Mouse (Mus musculus): ENCODE results near the gene Gm1113.

The Gm1113 gene

DNA sequence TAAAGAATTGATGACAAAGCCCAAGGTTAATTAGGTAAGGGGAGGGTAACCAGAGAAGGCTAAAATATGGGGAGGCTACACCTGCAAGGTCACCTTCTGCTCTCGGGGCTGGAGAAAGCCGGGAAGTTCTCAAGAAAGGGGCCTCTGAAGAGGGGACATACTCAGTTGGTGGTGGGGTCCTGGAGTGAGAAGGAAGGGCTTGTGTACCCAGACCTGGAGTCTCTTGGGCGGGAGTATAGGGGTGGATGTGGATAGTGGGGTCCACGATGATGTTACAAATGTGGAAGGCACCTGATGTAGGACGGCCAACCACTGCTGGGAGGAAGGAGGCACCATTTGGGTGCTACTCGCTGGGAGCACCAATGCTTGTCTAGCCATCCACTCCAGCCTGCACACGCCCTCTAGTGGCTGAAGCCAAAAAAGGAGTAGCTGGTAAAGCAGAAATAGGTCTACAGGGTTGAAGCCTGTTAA, 5.9 kb upstream of the Gm1113 start:
- DNase-seq, result peak; percentile 75

DNA sequence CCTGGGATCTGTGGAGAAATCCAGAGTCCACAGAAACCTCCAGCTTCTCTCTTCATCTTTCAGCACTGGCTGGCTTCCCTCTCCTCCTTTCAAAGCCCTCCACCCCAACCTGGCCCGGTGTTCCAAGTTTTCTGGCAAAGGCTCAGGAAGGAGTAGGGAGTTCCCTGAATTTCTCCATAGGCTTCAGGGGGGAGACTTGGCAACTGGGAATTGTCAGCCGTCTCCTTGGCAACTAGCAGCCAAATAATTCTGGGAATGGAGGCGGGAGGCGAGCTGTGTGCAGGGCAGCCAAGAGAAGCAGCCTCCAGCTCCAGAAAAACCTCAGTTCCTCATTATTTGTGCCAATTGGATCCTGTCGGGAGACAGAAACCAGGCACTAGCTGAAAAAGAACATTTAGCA, 5.5 kb upstream of the Gm1113 start:
- peak; percentile 25 for DNase-seq

- DNase-seq, result no peak
Measured at GRCm38 (mm10) chr9:35522821-35523515, 4.9 kb upstream of the Gm1113 start.

DNA sequence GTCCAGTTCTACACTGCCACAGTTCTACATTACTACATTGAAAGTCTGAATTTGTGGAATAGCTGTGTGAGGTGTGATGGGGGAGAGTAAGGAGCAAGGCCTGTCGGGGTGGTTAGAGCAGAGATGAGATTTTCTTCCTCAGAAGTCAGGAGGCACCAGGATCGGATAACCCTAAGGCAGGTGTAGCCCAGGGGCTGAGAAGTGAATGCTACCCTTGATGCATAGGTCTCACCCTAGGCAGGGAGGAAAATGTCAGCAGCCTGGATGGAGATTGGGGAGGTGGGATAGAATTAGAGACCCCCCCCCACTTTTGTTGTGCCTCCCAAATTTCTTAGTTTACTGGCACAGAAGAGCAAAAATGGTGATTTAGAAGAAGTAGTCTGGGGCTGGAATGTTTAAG, 4.2 kb upstream of the Gm1113 start:
- no peak for DNase-seq

- DNase-seq, result no peak
Measured at GRCm38 (mm10) chr9:35520631-35521348, 2.7 kb upstream of the Gm1113 start.

DNA sequence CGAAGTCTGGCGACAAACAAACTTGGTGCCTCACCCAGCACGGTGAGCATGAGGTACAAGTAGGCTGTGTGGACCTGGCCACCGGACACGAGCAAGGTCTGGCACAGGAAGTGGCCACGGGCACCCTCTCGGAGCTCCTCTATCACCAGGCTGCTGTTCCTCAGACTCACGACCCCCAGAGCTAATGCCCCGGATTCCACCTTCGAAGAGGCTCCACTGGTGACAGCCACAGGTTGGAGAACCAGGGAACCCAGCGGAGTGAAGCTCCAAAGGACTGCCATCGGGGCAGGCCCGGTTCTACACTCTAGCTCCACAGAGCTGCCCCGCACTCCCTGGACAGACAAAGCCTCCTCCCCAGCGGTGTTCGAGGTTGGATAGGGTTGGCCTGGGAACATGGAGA, 1.4 kb downstream of the Gm1113 start:
- DNase-seq, result no peak

DNA sequence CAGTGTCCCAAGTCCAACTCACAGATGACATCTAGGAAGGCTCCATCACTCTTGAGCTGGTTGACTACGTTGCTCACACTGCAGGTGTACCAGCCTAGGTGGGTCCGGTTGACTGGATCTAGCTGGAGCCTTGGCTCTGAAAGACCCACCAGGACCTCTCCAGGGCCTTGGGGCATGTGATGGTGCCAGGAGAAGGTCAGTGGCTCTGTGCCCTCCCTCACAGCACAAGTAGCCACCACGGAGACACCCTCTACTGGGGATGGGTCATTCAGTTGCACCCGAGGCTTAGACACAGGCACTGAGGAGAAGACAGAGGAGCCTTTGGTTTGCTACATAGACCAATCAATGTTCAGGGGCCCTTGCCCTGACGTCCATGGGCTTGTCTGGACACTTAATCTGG, 1.9 kb downstream of the Gm1113 start:
- DNase-seq, result no peak

GRCm38 (mm10) chr9:35513900-35514299, 4.2 kb downstream of the Gm1113 start:
- DNase-seq, result no peak

GRCm38 (mm10) chr9:35508234-35508633, 9.8 kb downstream of the Gm1113 start:
- no peak for DNase-seq

GRCm38 (mm10) chr9:35502361-35503000, 15.6 kb downstream of the Gm1113 start:
- no peak for DNase-seq

- DNase-seq, result no peak
Measured at GRCm38 (mm10) chr9:35499946-35500345, 18.1 kb downstream of the Gm1113 start.

- no peak for DNase-seq
Measured at GRCm38 (mm10) chr9:35495471-35495870, 22.6 kb downstream of the Gm1113 start.

DNA sequence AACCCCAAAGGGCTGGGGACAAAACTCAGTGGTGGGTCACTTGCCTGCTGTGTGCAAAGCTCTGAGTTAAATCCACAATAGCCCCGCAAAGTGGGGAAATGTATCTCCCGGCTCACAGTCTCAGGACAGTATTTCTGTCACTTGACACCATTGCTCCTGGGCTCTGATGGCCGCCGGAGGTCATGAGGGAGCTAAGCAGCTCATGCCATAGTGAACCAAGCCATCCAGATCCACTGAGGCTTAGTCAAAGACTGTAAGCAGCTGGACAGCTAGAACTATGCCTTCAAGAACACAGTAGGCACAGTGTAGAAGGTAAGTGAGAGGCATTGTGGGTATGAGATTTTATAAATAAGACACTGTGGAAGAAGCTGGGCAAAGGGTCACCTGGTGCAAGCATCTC, 23.1 kb downstream of the Gm1113 start:
- DNase-seq, result no peak

GRCm38 (mm10) chr9:35493733-35494092, 24.4 kb downstream of the Gm1113 start:
- DNase-seq, result no peak

GRCm38 (mm10) chr9:35493033-35493732, 24.9 kb downstream of the Gm1113 start:
- DNase-seq, result no peak

GRCm38 (mm10) chr9:35491109-35491866, 26.8 kb downstream of the Gm1113 start:
- no peak for DNase-seq

- no peak for DNase-seq
Measured at GRCm38 (mm10) chr9:35488496-35488895, 29.6 kb downstream of the Gm1113 start.

GRCm38 (mm10) chr9:35486616-35487015, 31.5 kb downstream of the Gm1113 start:
- DNase-seq, result no peak

DNA sequence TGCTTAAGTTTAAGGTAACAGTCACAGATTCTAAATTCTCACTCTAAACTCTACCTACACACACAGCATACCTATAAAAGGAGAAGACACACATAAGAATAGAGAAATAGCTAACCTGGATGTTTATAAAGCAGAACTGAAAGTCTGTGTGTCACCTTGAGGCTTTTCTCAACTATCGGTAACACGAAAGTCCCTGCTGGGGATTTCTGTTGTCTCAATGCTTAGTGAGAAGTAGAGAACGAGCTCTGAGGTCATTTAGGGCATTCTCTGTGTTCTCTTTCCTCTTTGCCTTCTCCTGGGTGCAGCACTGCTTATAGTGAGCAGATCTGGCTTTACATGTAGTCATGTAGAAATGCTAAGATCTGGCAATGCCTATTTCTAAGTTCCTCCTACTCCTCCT, 34.1 kb downstream of the Gm1113 start:
- DNase-seq, result no peak

GRCm38 (mm10) chr9:35482014-35482898, 35.8 kb downstream of the Gm1113 start:
- DNase-seq, result no peak

DNA sequence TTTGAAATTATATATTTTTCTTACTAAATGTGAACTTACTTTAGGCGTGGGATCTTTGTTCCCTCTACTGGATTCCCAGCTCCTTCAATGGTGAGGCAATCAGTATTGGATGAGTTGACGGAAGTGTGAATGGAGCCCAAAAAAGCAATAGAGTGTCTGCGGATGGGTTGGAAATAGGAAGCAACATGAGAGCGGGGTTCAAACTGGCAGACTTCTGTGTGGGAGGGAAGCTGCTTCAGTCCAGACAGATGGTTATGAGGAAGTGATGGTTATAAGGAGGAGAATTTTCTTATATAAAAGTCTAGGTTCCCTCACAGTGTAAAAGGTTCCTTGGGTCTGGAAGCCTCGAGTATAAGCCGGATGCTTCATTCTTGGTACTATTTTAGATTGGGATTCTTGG, 38.6 kb downstream of the Gm1113 start:
- DNase-seq, result no peak

GRCm38 (mm10) chr9:35475394-35475793, 42.7 kb downstream of the Gm1113 start:
- DNase-seq, result no peak
